Mouse (Mus musculus): ENCODE data around the gene Aox3.

The Aox3 gene

GRCm38 (mm10) chr1:58212805-58213204, 99.9 kb downstream of the Aox3 start:
- no peak for DNase-seq

DNA sequence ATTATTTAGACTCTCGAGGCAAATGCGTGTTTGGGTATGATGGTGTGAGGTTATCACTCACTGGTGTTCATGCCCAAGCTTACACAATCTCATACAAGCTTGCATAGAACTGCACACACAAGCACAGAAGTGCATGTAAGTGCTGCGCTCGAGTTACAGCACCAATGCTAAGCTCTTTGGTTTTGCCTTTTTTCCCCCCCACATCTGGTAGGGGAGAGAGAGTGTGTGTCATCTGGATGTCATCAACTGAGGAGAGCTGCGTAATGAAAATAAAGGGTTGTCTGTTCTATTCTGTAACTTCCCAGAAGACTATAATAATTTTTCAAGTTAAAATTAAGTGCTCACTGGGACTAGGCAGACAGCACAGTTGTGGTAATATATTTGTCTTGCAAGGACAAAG, 100.9 kb downstream of the Aox3 start:
- no peak for DNase-seq

DNA sequence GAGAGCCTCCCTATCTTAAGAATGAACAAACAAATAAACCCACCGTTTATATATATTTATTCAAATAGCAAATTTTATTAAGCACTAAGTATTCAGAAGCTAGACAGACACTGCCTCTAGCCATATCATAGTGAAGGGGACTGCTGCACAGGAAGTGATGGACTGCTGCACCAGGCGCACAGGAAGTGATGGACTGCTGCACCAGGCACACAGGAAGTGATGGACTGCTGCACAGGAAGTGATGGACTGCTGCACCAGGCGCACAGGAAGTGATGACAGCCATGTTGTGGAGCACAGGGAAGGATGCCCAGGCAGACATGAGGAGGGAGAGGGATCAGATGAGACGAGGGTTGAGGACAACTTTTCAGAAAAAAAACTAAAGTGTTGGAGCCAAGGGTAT, 102.4 kb downstream of the Aox3 start:
- no peak for DNase-seq

- no peak for DNase-seq
These were observed 103.1 kb downstream of the Aox3 start for GRCm38 (mm10) chr1:58215956-58216532.

GRCm38 (mm10) chr1:58221070-58221469, 108.1 kb downstream of the Aox3 start:
- DNase-seq: peak; percentile 52 to 60

DNA sequence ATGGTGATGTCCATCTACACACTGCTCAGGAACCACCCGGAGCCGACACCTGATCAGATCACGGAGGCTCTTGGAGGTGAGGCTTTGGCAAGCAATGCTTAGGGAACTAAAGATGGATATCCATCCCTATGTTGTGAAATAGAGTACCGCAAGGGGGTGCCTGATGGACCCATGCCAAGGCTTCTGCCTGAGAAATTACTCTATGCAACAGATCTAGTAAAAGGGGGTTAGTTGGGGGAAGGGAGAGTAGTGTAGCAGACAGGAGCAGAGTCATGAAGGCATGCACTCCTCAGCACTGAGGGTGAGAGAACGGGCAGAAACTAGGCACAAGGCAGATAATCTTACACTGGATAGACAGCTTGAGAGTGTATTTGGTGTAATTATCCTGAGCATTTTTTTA, 108.9 kb downstream of the Aox3 start:
- DNase-seq: peak; percentile 68 to 72

GRCm38 (mm10) chr1:58228086-58228485, 115.2 kb downstream of the Aox3 start:
- no peak for DNase-seq

- no peak for DNase-seq
These were observed 116.0 kb downstream of the Aox3 start for GRCm38 (mm10) chr1:58228916-58229315.

DNA sequence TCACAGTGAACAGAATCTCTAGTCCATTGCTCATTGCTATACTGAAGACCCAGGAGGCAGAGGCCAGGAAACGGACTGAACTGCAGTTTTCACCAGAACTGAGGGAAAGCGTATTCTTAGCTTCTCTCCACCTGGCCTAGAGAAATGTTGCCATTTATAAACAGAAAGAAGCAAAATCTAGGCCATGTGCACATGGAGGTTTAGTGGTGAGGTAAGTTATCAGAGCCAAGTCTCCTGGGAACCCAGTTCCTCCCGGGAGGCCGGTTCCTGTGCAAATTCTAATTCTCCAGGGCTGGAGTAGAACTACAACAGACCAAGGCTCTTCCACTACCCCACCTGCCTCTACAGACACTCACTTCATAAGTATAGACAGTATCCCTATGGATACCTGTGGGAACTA, 116.8 kb downstream of the Aox3 start:
- DNase-seq: no peak

DNA sequence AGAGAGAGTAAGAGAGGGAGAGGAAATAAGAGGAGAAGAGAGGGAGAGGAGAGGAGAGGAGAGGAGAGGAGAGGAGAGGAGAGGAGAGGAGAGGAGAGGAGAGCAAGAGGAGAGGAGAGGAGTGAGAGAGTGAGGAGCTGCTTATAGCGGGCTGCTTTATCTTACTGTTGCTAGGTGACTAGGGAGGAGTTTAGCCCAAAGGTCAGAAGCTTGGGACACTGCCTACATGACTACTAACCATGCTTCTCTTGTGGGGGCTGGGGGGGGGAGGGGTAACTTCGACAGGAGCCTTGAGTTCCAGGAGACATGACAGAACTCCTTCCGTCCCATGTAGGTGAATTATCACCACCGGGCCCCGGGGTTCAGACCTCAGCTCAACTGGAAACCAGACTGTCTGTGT, 117.6 kb downstream of the Aox3 start:
- DNase-seq: no peak

GRCm38 (mm10) chr1:58235405-58235804, 122.5 kb downstream of the Aox3 start:
- peak in 1 of 2 experiments; percentile 25 for DNase-seq

- peak; percentile 26 to 29 for DNase-seq
These were observed 124.8 kb downstream of the Aox3 start for GRCm38 (mm10) chr1:58237527-58238299.

- no peak for DNase-seq
These were observed 125.5 kb downstream of the Aox3 start for GRCm38 (mm10) chr1:58238440-58238839.

- DNase-seq: peak in 1 of 2 experiments; percentile 10
These were observed 126.0 kb downstream of the Aox3 start for GRCm38 (mm10) chr1:58238961-58239360.

- peak; percentile 33 to 36 for DNase-seq
These were observed 127.4 kb downstream of the Aox3 start for GRCm38 (mm10) chr1:58240347-58240746.

DNA sequence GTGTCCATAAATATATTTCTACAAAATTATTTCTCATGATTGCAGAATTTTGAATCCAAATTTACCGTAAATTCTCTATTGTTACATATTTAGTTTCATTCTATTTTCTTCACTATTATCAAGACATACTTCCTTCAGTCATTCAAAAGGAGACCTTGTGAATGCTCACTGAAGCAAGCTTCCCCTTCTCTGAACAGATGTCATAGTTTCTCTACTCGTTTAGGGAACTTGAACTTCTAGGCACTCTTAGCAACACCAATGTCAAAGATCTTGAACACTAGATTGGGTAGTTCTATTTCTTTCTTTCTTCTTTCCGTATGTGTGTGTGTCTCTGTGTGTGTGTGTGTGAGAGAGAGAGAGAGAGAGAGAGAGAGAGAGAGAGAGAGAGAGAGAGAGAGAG, 131.6 kb downstream of the Aox3 start:
- DNase-seq: no peak

GRCm38 (mm10) chr1:58248518-58248917, 135.6 kb downstream of the Aox3 start:
- DNase-seq: no peak

All from cerebellum, postnatal 10 days (tissue).